Mouse (Mus musculus): Measurements from ENCODE around the gene Cerk.
A peak's percentile ranks its signal among the peaks of the same experiment; 100 is the strongest.
"Not testable (repeated sequence)": the region's sequence is repeated elsewhere in the genome, so short reads cannot be mapped to it uniquely, and the experiment has no call there.

The Cerk gene

DNA sequence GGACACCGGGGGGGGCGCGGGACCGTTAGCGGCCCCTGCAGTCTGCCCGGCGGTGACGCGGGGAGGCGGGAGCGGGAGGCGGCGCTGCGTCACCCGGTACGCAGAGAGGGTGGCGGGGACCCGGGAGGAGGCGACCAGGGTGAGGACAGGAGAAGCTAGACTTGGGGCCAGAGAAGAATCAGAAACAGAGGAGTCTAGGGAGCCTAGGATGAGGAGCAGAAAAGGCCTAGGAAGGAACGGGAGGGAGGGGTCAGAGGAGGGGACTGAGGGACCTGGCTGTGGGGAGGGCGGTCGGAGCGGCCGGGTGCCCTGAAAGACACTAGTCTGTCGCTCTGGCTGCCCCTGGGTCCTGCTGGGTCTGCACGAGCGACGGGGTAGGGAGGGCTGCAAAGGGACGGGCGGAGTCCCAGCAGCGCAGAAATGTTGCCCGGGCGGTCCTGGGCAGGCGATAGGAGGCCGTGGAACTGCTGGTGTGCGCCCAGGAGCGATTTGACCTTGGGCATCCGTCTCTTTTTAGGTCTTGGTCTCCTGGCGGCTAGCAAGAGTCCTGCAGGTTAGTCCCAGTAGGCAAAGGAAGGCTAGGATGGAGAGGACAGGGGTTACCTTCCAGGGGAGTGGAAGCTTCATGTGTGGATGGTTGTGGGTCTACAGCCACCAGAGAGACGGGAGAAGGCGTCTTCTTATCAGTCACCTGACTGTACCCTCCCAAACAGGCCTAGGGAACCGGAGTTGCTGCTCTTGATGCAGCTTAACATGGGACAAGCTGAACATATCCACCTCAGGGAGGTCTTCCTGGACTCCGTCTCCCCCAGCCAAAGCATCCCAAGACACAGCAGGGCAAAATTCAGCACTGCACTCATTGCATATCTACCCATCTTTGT, at the start of gene Cerk:
Gene Cerk, minus strand, starts transcription at position 453 of the 881 bp plus-strand sequence.
- DNase-seq (ENCODE audit: low spot score in 2 of 2), result peak; percentile 74 to 79

DNA sequence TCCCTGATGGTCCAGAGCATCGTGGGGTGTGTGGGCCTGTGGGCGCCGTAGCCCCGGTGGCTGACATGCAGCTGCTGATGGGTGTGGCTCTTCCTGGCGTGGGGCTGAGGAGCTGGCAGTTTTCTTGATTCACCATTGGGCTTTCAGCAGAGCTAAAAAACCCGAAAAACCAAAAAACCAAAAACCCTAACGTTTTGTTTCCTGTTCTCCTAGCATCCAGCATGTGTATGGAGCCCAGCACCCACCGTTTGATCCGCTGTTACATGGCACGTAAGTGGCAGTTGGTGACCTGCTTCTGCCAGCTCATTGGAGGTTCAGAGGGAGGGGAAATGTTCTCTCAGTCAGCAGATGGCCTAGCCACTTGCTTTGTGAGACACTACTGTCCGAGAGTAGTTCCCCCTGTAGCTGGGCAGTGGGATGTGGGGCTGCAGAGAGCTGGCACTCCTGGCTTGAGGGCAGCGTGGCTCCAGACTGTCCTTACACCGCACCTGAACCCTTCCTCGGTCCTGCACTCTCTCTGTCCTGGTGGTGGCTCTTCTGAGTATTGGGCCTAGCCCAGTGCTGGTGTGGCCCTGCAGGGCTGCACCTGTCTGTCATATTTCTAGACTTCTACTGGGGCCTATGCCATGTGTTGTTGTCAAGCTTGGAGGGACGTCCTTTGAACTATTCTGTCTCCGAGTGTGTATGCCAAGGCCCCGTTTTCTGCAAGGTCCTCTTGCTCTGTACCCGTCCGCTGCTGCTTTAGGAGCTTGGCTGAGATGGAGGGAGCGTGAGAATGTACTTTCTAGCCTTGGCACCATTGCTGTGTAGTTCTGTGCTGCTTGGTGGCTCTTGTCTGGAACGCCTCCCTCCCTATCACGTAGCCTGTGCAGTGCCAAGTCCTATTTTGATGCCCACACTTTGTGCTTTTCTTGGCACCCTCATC, 48.8 kb upstream of the Cerk start:
- no peak for DNase-seq (ENCODE audit: low spot score in 2 of 2)

DNA sequence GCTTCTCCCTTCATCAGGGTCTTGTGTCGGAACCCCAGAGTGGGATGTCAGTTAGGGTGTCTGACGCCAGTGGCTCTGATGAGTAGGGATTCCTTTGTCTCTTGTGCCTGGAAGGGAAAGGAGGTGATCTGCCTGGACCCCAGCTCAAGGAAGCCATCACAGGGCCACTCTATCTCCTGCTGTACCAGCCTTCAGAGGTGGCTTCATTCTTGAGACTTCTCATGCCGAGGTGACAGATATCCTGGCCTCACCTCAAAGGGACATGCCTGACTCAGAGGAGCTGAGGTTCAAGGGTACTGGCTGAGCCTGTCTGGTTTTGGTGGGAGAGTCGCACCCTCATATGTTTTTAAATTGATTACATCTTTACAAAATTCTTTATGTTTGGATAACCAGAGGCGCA, 48.1 kb upstream of the Cerk start:
- no peak for DNase-seq (ENCODE audit: low spot score in 2 of 2)

DNA sequence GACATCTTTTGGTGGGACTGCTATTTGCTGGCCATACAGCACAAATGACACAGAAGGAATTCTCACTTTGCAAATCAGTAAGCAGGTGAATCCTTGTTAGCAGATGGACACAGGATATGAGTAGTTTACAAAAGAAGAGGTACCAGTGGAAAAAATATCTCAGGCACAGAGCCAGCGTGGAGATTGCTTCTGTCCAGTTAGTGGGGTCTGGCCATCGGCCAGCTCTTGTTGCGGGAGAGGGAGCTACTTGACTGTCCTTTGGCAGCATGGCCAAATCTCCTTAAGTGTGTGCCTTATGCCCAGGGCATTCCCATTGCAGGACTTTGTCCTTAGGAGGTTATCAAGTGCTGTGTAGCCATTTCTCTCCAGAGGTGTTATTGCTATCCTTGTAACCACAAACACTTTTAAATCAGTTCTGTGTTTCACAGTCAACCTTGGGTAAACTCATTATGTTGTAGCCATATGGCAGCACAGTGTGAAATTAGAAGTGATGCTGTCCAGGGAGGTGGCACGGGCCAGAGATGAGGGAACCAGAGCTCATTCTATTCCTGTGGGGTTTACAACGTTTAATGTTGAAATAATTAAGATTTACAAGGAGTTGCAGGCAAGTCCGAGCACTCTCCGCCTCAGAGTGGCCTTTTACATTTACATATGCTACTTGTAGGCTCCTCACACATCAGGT, 46.0 kb upstream of the Cerk start:
- no peak for DNase-seq (ENCODE audit: low spot score in 2 of 2)

DNA sequence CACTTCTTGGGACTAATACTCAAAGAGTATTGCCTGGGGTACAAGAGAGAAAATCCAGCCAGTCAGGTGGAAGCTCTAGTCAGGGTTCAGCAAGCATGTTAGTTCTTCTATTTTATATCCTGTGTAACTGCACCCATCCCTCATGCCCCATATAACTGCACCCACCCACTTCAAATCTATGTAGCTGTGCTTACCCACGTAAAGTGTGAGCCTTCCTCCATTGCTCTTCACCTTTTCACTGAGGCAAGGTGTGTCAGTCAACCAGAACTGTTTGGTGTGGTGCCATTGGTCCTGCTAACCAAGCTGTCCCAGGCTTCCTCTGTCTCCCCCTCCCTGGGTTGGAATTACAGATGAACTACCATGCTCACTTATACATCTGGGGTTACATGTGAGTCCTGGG, 45.2 kb upstream of the Cerk start:
- no peak for DNase-seq (ENCODE audit: low spot score in 2 of 2)

DNA sequence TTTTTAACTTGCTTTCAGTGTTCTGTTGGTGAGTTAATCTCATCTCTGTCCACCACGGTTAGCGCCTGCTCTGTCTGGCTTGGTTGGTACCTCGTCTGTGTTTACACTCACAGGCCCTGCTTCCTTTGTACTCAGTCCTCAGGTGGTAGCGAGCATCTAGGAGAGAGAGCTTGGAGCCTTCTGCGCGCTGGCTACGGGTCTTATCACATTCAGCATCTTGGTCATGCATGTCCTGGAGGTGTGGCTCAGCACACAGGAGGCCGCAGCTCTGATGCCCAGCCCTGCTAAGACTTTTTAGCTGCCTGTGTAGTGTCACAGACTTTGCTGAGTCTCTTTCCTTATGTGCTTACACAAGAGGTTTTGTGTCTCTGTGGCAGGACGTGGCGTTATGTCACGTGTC, 43.7 kb upstream of the Cerk start:
- DNase-seq (ENCODE audit: low spot score in 2 of 2), result no peak

DNA sequence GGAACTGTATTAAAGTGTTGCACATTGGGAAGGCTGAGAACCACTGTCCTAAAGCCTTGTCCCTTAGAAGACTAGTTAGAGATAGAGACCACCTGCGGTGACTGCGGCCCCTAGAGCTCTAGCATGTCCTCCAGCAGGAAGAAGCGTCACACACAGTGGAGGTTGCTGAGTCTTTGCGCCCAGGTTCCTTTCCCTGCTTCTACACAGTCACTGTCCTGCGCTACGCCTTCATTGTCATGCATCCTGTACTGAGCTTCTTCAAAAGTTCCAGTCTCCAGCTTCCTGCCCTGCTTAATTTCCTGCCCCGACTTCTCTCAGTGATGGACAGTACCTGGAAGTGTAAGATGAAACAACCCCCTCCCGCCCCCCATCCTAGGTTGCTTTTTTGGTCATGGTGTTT, 43.1 kb upstream of the Cerk start:
- no peak for DNase-seq (ENCODE audit: low spot score in 2 of 2)

DNA sequence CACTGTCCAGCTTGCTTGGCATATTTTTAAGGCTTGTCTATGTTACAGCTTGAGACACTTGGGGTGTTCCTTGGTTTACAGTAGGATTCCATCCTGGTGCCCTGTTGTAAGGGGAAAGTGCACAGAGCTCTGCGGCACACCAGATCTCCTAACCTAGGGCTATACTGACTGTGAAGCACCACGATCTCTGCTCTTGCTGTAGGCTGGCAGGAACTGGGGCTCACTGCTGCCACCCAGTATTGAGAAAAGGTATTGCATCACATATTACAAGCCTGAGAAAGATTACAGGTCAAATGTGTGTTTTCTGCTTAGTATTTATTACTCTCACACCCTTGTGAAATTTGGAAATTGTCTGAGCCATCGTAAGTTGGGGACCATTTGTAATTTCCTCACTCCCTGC, 42.2 kb upstream of the Cerk start:
- peak; percentile 45 to 53 for DNase-seq (ENCODE audit: low spot score in 2 of 2)

DNA sequence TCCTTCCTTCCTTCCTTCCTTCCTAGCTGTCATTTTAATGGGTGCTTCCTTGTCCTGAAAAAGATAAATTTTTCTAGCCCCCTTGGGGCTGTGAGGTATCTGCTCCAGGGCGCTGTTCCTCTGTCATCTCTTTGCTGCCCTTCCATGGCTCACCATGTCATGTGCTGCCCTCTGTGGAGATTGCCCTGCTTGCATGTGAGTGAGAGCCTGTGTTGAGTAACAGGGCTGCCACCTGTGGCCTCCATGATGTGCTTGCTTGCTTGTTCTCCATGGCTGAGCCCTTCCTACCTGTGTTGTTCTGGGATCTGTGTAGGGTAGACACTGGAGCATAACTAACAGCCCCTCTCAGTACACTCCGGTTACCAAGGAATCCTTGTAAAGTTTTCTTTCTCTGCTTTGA, 41.0 kb upstream of the Cerk start:
- DNase-seq (ENCODE audit: low spot score in 2 of 2), result no peak

DNA sequence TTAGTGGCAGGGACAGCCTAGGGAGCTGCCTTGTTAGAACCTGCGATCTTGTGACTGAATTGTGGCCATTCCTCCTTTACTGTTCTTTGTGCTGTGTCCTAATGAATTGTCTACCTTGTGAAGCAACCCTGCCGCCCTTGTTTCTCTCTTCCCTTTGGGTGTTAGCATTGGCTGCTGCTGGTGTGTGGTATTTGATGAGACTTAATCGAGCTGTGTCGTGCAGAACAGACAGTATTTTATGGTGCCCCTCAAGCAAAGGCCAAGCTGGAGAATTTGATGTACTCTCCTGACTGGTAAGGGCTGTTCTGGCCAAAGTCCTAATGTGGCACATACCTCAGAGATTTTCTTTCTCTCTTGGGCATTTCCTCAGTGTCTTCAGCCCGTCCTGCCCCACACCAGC, 40.3 kb upstream of the Cerk start:
- DNase-seq (ENCODE audit: low spot score in 2 of 2), result no peak

DNA sequence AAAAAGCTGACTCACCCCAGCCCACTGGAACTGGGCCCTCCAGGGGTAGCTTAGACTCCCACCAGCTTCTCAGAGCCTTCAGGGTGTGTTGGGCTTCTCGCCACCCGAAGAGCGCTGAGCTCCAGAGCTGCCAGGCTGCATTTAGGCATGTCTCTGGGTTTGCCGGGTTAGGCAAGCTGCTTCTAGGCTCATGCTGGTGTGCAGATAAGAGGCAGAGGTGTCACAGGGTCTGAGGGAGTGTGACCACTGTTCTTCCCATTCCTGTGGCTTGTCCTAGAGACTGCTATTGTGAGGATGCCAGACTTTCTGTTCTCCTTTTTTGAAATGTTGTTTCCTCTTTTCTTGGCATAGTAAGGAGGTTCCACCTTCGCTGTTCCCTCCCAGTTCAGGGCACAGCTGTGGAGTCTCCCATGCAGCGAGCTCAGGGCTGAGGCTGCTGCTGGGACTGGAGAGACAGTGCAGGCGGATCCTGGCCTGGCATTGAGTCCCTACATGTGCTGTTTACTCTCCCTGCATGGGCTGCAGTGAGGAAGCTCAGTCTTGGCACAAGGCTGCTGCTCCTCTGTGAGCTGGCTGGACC, 39.1 kb upstream of the Cerk start:
- DNase-seq (ENCODE audit: low spot score in 2 of 2), result no peak

DNA sequence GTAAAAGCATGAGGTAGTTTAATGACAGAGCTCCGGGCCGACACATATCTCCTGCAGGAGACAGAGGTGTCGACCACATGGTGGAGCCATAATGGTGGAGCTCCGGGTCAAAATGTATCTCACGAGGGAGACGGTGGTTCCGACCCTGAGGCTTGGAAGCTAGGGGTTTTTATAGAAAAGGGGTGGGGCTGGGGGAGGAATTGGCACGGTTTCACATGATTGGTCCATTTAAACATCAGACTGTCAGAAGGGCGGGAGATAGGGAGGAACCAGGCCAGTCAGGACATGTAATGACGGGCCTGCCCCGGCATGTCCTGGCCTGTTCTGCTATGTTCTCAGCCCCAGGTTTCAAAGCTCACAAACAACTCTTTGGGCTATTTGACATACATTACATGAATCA, 36.0 kb upstream of the Cerk start:
- not testable (repeated sequence) for DNase-seq (ENCODE audit: low spot score in 2 of 2)

DNA sequence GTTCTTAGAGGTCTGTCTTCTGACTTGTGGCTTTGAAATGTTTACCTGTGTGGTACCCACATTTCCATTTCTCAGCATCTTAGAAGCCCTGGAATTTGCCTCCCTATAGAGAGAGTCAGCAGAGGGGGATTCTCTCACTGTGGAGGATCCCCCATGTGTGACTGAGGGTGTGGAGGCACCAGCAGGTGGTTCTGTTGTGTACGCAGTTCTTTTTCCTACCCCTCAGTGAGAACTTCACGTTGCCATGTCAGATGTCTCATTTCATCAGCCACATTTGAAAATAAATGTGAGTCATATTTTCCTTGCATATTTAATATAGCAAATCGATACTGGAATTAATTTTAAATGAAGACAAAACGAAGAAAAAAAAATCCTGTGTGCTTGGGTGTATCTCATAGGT, 35.4 kb upstream of the Cerk start:
- DNase-seq (ENCODE audit: low spot score in 2 of 2), result no peak

DNA sequence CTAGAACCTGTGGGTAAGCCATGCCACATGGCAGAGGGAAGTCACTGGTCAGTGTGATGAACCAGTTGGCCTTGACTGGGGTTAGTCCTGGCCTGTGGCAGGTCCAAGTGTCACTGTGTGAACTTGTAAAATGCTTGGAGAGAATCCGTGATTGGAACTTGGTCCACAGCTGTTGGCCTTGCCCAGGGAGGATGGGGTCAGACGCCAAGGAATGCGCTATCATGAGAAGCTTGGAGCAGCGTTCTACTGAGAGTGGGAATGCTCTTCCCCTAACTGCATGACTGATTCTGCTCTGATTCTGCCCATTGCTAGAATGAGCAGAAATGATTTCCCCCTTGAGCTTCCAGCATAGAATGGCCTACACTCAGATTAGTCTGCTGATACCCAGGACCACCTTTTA, 34.8 kb upstream of the Cerk start:
- DNase-seq (ENCODE audit: low spot score in 2 of 2), result no peak

DNA sequence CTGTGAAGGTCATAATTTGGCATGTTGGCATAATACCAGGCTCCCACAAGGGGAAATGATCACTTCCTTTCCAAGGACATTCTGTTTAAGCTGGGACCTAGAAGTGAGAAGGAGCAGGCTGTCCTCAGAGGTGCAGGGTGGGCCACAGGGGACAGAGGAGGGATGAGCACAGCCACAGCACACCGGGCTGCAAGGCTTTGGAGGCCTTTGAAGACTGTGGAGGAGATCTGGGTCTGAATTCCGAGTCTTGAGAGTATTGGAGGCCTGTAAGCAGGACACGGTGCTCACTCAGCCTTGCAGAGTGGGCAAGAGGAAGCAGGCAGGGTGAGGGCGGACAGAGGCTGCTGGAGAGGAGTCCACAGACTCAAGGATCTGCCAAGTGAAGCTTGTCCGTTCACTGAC, 34.3 kb upstream of the Cerk start:
- DNase-seq (ENCODE audit: low spot score in 2 of 2), result no peak

DNA sequence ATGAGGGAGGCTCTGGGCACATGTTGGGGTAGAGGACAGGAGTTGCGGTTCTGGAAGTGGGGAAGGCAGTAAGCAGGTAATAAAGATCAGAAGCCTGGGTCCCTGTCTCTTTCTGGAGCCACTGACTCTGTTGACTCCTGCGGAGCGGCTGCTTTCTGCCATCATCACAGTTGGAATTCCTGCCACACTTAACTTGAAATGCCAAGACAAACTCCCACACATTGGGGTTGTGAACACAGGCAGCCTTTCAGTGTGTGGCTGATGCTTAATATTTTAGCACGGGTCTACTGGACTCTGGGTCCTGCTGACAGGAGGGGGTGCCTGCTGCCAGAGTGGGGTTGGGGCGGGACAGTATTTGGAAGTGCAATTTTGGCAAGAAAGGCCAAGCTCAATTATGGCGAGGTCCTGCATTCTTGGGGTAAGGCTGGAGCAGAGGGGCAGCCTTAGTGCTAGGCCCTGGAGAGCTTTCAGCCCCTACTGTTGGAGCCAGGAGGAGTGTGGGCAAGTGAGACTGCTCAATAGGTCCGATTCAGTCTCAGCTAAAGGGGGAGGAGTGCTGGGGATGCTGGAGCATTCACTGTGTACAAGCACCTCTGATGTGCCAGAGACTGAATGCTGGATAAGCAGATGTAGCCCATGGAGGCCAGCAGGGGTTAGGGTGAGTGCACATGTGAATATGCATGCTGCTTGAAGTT, 33.7 kb upstream of the Cerk start:
- no peak for DNase-seq (ENCODE audit: low spot score in 2 of 2)

DNA sequence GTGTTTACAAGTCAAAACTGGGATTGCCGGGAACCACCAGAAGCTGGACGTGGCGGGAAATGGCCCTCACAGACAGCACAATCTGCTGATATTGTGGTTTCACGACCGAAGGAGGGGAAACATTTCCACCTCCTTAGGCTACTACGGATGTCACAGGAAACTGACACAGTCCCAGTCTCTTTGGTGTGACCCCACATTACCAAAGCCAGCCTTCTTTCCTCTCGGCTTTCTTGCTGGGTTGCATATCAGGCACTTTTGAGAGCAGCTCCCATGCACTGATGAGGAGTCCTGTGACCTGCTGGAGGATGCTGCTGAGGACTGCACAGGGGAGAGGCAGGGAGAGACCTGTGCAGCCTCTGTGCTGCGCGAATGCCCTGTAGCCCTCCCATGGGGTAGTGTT, 30.7 kb upstream of the Cerk start:
- not testable (repeated sequence) for DNase-seq (ENCODE audit: low spot score in 2 of 2)

DNA sequence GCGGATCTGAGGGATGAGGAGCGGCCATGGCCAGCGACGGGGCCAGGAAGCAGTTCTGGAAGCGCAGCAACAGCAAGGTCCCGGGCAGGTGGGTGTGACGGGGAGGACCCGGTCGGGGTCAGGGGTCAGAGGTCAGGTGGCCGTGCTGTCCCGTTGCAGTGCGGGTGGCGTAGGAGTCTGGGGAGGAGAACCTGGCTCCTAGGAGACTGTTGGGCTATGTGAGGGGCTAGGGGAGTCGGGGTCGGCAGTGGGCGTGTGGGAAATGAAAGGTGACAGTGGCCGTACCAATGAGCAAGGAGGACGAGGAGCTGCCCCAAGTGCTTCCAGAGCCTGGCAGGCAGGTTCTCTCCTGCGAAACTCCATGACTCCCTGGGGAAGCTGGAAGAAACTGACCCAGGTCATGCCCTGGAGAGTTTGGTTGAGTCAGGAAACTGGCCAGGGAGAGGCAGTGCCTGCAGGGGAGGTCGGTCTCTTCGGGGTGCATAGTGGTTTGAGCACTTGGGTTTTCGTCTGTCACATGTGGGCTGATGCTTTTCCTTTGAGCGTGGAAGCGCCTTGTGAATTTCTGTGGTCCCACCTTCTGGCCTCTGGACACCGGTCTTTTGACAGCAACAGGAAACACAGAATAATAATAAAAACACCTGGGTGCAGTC, 28.7 kb upstream of the Cerk start:
- no peak for DNase-seq (ENCODE audit: low spot score in 2 of 2)

DNA sequence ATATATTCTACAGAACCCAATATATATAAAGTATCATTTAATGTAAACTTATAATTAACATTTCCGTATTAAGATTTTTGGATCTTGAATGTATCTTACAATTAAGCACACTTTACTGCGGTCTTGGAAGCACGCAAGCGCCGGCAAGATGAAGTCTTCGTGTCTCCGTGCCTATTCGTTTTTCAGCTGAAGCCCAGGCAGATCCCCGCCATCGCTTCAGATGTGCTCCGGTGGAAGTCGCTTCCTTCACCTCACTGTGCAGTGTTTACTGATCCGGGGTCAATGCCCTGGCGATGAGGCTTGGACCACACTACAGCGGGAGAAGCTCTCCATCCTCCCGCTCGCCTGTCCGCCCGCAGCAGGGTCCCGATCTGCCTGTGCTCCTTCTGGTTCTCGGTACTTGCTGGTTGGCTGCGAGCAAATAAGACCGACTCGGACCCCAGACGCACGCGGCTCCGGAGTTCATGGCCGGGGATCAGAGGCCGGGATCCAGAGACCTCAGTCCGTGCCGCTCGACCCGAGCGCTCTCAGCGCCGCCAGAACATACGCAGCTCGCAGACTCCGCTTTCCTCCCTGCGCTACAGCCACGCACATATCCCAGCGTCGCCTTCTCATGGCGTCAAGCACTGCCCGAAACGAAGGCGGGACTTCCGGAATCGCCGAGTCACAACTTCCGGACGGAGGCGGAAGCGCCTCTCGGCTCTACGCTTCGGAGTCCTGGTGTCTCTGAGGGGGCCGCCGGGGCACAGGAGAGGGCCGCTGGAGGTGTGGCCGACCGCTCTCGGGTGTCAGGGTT, 28.0 kb upstream of the Cerk start, which contains the start of gene Tbc1d22a:
Gene Tbc1d22a, plus strand, starts transcription at position 707 of the 796 bp plus-strand sequence.
- DNase-seq (ENCODE audit: low spot score in 2 of 2), result peak; percentile 87 to 89

DNA sequence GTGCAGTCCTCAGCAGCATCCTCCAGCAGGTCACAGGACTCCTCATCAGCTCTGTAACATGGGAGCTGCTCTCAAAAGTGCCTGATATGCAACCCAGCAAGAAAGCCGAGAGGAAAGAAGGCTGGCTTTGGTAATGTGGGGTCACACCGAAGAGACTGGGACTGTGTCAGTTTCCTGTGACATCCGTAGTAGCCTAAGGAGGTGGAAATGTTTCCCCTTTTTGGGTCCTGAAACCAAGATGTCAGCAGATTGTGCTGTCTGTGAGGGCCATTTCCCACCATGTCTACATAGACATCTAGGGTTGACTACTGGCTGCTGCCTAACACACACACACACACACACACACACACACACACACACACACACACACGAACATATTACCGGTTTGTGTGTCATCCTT, 26.3 kb upstream of the Cerk start:
- not testable (repeated sequence) for DNase-seq (ENCODE audit: low spot score in 2 of 2)
